Mouse (Mus musculus): ENCODE data around the gene Tsc22d3. TPM values are rescaled to one million over a fixed set of nuclear protein-coding genes. Genes with fewer than 3 reads are reported as not detected.

The Tsc22d3 gene
- 329 TPM for polyA plus RNA-seq (2017; shearing (Covaris generic))

GRCm38 (mm10) chrX:140600410-140601109 lies at the start of gene Tsc22d3:
Tsc22d3 (minus strand) TSS chrX:140600659.

Other genes starting within 250 kb of the Tsc22d3 start
- 73.0 TPM for gene Prps1, start 144.0 kb downstream of the Tsc22d3 start, polyA plus RNA-seq (2017; shearing (Covaris generic))
- gene Mid2, start 63.9 kb upstream of the Tsc22d3 start, polyA plus RNA-seq (2017; shearing (Covaris generic)), result 0.56 TPM
- 0.19 TPM for gene Tex13b, start 212.8 kb upstream of the Tsc22d3 start, polyA plus RNA-seq (2017; shearing (Covaris generic))